Mouse (Mus musculus) midbrain, postnatal 0 days (tissue): ENCODE data around the gene Lgals3. TPM values are rescaled to one million over a fixed set of nuclear protein-coding genes. Genes with fewer than 3 reads are reported as not detected.
A peak's percentile ranks its signal among the peaks of the same experiment; 100 is the strongest.

Experiments used
- ATAC-seq: fragments of 200-750 bp; cut with Nextera tagmentation; 2 replicates; pipeline ENCODE4 v1.8.0; 2017; ENCODE audit warnings: moderate number of reproducible peaks, mild to moderate bottlenecking, moderate TSS enrichment, moderate library complexity; ENCODE audit not compliant: low FRiP score
- DNase-seq: peaks from one replicate; pipeline ENCODE4 v3.0.0-alpha.2; 2015; ENCODE audit warnings: low spot score
- H3K27ac ChIP-seq: fragments of 300-500 bp; sonication (generic); 2 replicates; pipeline ENCODE4 v1.5.1; 2014; ENCODE audit warnings: low read depth, mild to moderate bottlenecking, low read length, mixed read lengths
- H3K27me3 ChIP-seq: fragments of 300-500 bp; sonication (generic); 2 replicates; pipeline ENCODE4 v1.6.1; 2014; ENCODE audit warnings: low read length, control low read depth, mixed read lengths; ENCODE audit not compliant: insufficient read depth
- H3K36me3 ChIP-seq: fragments of 300-500 bp; sonication (generic); 2 replicates; pipeline ENCODE4 v1.6.1; 2014; ENCODE audit warnings: low read length, control low read depth, mixed read lengths; ENCODE audit not compliant: insufficient read depth
- H3K4me1 ChIP-seq: fragments of 300-500 bp; sonication (generic); 2 replicates; pipeline ENCODE4 v1.6.1; 2014; ENCODE audit warnings: mild to moderate bottlenecking, control low read depth, antibody characterized with exemption, low read length, mixed read lengths; ENCODE audit not compliant: insufficient read depth
- H3K4me2 ChIP-seq: fragments of 300-500 bp; sonication (generic); 2 replicates; pipeline ENCODE4 v1.6.1; 2014; ENCODE audit warnings: low read depth, mild to moderate bottlenecking, low read length, mixed read lengths; ENCODE audit not compliant: poor library complexity, severe bottlenecking
- H3K4me3 ChIP-seq: fragments of 300-500 bp; sonication (generic); 2 replicates; pipeline ENCODE4 v1.5.1; 2014; ENCODE audit warnings: low read depth, mild to moderate bottlenecking, low read length, moderate library complexity
- H3K9ac ChIP-seq: fragments of 300-500 bp; sonication (generic); replicated peaks from 2 replicates; pipeline ENCODE4 v1.6.1; 2014; ENCODE audit warnings: mild to moderate bottlenecking, low read length, moderate library complexity, mixed read lengths; ENCODE audit not compliant: poor library complexity, severe bottlenecking
- H3K9me3 ChIP-seq: fragments of 300-500 bp; sonication (generic); 2 replicates; pipeline ENCODE4 v1.6.1; 2016; ENCODE audit warnings: low read length, control low read depth
- CTCF ChIP-seq: IDR thresholded peaks from 2 replicates; pipeline ENCODE4 v1.5.1; 2016; ENCODE audit warnings: antibody characterized with exemption, mild to moderate bottlenecking
- WGBS: fragments of 180-500 bp; shearing (Covaris S2); extraction: QIAGEN DNeasy Blood & Tissue Kit; methylation state at CpG from one replicate; pipeline ENCODE4 v1.1.7; 2014; 5-methylcytosine and 5-hydroxymethylcytosine counted together
- polyA plus RNA-seq: library from polyadenylated mRNA; unstranded; fragments of >200 nt; fragmentation: Nextera tagmentation; extraction: Ambion mirVana; gene quantifications from 2 replicates; pipeline ENCODE4 v1.2.1, GENCODE M21; 2015
- total RNA-seq: library from RNA; depleted of rRNA; stranded (reverse); fragments of >200 nt; gene quantifications from 2 replicates; pipeline ENCODE4 v1.2.3, GENCODE M21; 2014

Gene Lgals3
- total and polyA plus RNA-seq, 2 experiments from 2014 or later: 3.7 to 6.3 TPM

GRCm38 (mm10) chr14:47334819-47335218 lies 32.7 kb upstream of the Lgals3 start:
- Histone ChIP-seq H3K9me3 (no peaks in the 10 kb centered on the region), H3K27ac (no peak overlapping the region), H3K4me3 (no peak overlapping the region), H3K4me2 (no peak overlapping the region), H3K27me3 (no peaks in the 10 kb centered on the region), H3K36me3 (no peaks in the 10 kb centered on the region), H3K4me1 (no peaks in the 10 kb centered on the region), H3K9ac (no peak overlapping the region)
- peak; percentile 58 for DNase-seq
- TF ChIP-seq CTCF: peak; percentile 89
- 81% methylated on average over 4 of the region's 4 CpGs for WGBS
- ATAC-seq: no peak

GRCm38 (mm10) chr14:47335300-47335699 lies 32.3 kb upstream of the Lgals3 start:
- ATAC-seq (no peak), DNase-seq (peak; percentile 9)
- no peaks in the 10 kb centered on the region for H3K36me3 ChIP-seq
- no peak for TF ChIP-seq CTCF
- 77% methylated on average over 3 of the region's 3 CpGs for WGBS
- no peaks in the 10 kb centered on the region for H3K4me1 ChIP-seq
- no peak overlapping the region for H3K9ac ChIP-seq
- no peaks in the 10 kb centered on the region for H3K27me3 ChIP-seq
- no peak overlapping the region for H3K27ac ChIP-seq
- H3K4me3 ChIP-seq: no peak overlapping the region
- no peak overlapping the region for H3K4me2 ChIP-seq
- no peaks in the 10 kb centered on the region for H3K9me3 ChIP-seq

GRCm38 (mm10) chr14:47340231-47340925 lies 27.2 kb upstream of the Lgals3 start:
- 89% methylated on average over 10 of the region's 10 CpGs for WGBS
- no peak for ATAC-seq

GRCm38 (mm10) chr14:47341811-47342291 lies 25.7 kb upstream of the Lgals3 start:
- DNase-seq (peak; percentile 30), ATAC-seq (no peak)
- Histone ChIP-seq H3K4me1 (no peaks in the 10 kb centered on the region), H3K27me3 (no peaks in the 10 kb centered on the region), H3K9me3 (no peaks in the 10 kb centered on the region), H3K9ac (no peak overlapping the region), H3K4me3 (no peak overlapping the region), H3K27ac (no peak overlapping the region), H3K36me3 (no peaks in the 10 kb centered on the region), H3K4me2 (no peak overlapping the region)
- WGBS: 55% methylated on average over 4 of the region's 4 CpGs
- no peak for TF ChIP-seq CTCF

More at GRCm38 (mm10) chr14:47340231-47340925, 27.2 kb upstream of the Lgals3 start:
- H3K4me2 ChIP-seq: no peak overlapping the region
- no peak overlapping the region for H3K27ac ChIP-seq
- no peak for TF ChIP-seq CTCF
- H3K27me3 ChIP-seq: no peaks in the 10 kb centered on the region
- DNase-seq: no peak
- H3K9ac ChIP-seq: no peak overlapping the region
- H3K9me3 ChIP-seq: no peaks in the 10 kb centered on the region
- no peaks in the 10 kb centered on the region for H3K4me1 ChIP-seq
- no peaks in the 10 kb centered on the region for H3K36me3 ChIP-seq
- H3K4me3 ChIP-seq: no peak overlapping the region

GRCm38 (mm10) chr14:47346715-47347114 lies 20.8 kb upstream of the Lgals3 start:
- ATAC-seq (no peak), DNase-seq (no peak)
- Histone ChIP-seq H3K27ac (no peak overlapping the region), H3K4me1 (no peaks in the 10 kb centered on the region), H3K36me3 (no peaks in the 10 kb centered on the region), H3K4me3 (no peak overlapping the region), H3K9ac (no peak overlapping the region), H3K9me3 (no peaks in the 10 kb centered on the region), H3K4me2 (no peak overlapping the region), H3K27me3 (no peaks in the 10 kb centered on the region)
- no peak for TF ChIP-seq CTCF
- WGBS: 86% methylated on average over 1 of the region's 1 CpGs

GRCm38 (mm10) chr14:47350974-47351373 lies 16.6 kb upstream of the Lgals3 start:
- no peak overlapping the region for H3K4me2 ChIP-seq
- H3K27me3 ChIP-seq: no peaks in the 10 kb centered on the region
- DNase-seq (no peak), ATAC-seq (no peak)
- TF ChIP-seq CTCF: no peak
- WGBS: 79% methylated on average over 2 of the region's 2 CpGs
- H3K36me3 ChIP-seq: no peaks in the 10 kb centered on the region
- H3K4me1 ChIP-seq: no peaks in the 10 kb centered on the region
- H3K9me3 ChIP-seq: no peaks in the 10 kb centered on the region
- H3K4me3 ChIP-seq: no peak overlapping the region
- no peak overlapping the region for H3K27ac ChIP-seq
- H3K9ac ChIP-seq: no peak overlapping the region
